Comparison of ENCODE assay signal across 9 mouse cellular contexts in genomic region chr3:154317651-154318248, GRCm38 (mm10). TPM values are rescaled to one million over a fixed set of nuclear protein-coding genes. Genes with fewer than 3 reads are reported as not detected.
DNase-seq lines count a peak whose midpoint lies in the region; ATAC-seq and TF ChIP-seq lines count a peak whose summit lies in the region.
"Had no signal": no experiment of that assay in that cellular context is flagged by ENCODE, and none has a peak within 500 bp of the region (broad histone marks: within the 10 kb centered on the region; RNA-seq: fewer than 3 reads in every experiment).

No protein-coding gene starts in this region.

- TF ChIP-seq CTCF in liver, adult 2 months (IDR thresholded peaks at IDR 0.05; ENCODE audit: low read depth, low read length) = peak; percentile 40; the same call in 1 of the 2 replicates
- peak; percentile 12 to 40 (median 17); a peak in 4 of 6 replicates for TF ChIP-seq CTCF in MEL (IDR thresholded peaks at IDR 0.05 in 2 of 3, conservative IDR thresholded peaks at IDR 0.05 in 1 of 3; ENCODE audit: control insufficient read depth in 1 of 3, insufficient read depth in 1 of 3, low read depth in 2 of 3, low read length in 3 of 3, poor library complexity in 1 of 3, severe bottlenecking in 1 of 3)

- no peak for TF ChIP-seq EP300 in MEL (IDR thresholded peaks at IDR 0.05; ENCODE audit: low read depth in 1 of 2, low read length in 2 of 2)

- H3K36me3 ChIP-seq in forebrain, embryonic 10.5 days (replicated peaks) = no peaks in the 10 kb centered on the region
- no peaks in the 10 kb centered on the region for H3K36me3 ChIP-seq in forebrain, embryonic 14.5 days (ENCODE audit: control insufficient read depth, insufficient read depth, low read length)
- no peaks in the 10 kb centered on the region for H3K36me3 ChIP-seq in liver, adult 2 months (ENCODE audit: control insufficient read depth, insufficient read depth, low read length)
- H3K36me3 ChIP-seq in MEL (ENCODE audit: control insufficient read depth in 1 of 2, insufficient read depth in 2 of 2, low read length in 2 of 2) = no peaks in the 10 kb centered on the region
- H3K36me3 ChIP-seq in limb, embryonic 10.5 days = no peaks in the 10 kb centered on the region
- H3K36me3 ChIP-seq: intestine, embryonic 15.5 days had no signal

- DNase-seq in forebrain, embryonic 10.5 days (ENCODE audit: extremely low spot score, low spot score) = peak; percentile 46
- DNase-seq in forebrain, embryonic 14.5 days (ENCODE audit: low spot score) = no peak
- DNase-seq in liver, adult 2 months (ENCODE audit: extremely low read depth, low read depth, low spot score) = no peak
- no peak for DNase-seq in liver
- no peak for DNase-seq in MEL (ENCODE audit: low read depth, low spot score)
- DNase-seq in limb, embryonic 10.5 days (ENCODE audit: low spot score) = peak; percentile 63
- DNase-seq in spleen, postnatal 14 days (ENCODE audit: low spot score in 2 of 2) = no peak
- DNase-seq in gastrocnemius, adult 18-20 months (ENCODE audit: low spot score) = no peak

- no peak; the same call in 1 of the 2 replicates for TF ChIP-seq RAD21 in MEL (IDR thresholded peaks at IDR 0.05; ENCODE audit: low read depth, low read length)

- H3K4me3 ChIP-seq in forebrain, embryonic 10.5 days = no peak overlapping the region
- no peak overlapping the region for H3K4me3 ChIP-seq in forebrain, embryonic 14.5 days (ENCODE audit: low read depth, low read length)
- no peak overlapping the region for H3K4me3 ChIP-seq in liver, adult 2 months (ENCODE audit: insufficient read depth, low read depth, low read length)
- H3K4me3 ChIP-seq in MEL (ENCODE audit: control insufficient read depth in 1 of 2, insufficient read depth in 1 of 2, low read depth in 2 of 2, low read length in 2 of 2) = no peak overlapping the region
- no peak overlapping the region for H3K4me3 ChIP-seq in limb, embryonic 10.5 days
- H3K4me3 ChIP-seq: intestine, embryonic 15.5 days had no signal

- H3K9me3 ChIP-seq in forebrain, embryonic 10.5 days = no peaks in the 10 kb centered on the region
- H3K9me3 ChIP-seq in forebrain, embryonic 14.5 days (replicated peaks; ENCODE audit: control insufficient read depth, low read length) = no peaks in the 10 kb centered on the region
- no peaks in the 10 kb centered on the region for H3K9me3 ChIP-seq in MEL (replicated peaks; ENCODE audit: insufficient read depth, low read length)
- no peaks in the 10 kb centered on the region for H3K9me3 ChIP-seq in limb, embryonic 10.5 days (replicated peaks)
- H3K9me3 ChIP-seq: intestine, embryonic 15.5 days had no signal

- H3K9ac ChIP-seq in forebrain, embryonic 14.5 days (ENCODE audit: low read length) = no peak overlapping the region
- no peak overlapping the region for H3K9ac ChIP-seq in liver, adult 2 months (ENCODE audit: low read depth, low read length)
- H3K9ac ChIP-seq in MEL (ENCODE audit: control insufficient read depth, low read depth, low read length, poor library complexity, severe bottlenecking) = no peak overlapping the region
- H3K9ac ChIP-seq: intestine, embryonic 15.5 days had no signal

- no peaks in the 10 kb centered on the region for H3K4me1 ChIP-seq in forebrain, embryonic 10.5 days
- H3K4me1 ChIP-seq in forebrain, embryonic 14.5 days (ENCODE audit: control insufficient read depth, insufficient read depth, low read length) = no peaks in the 10 kb centered on the region
- H3K4me1 ChIP-seq in liver, adult 2 months (ENCODE audit: control insufficient read depth, insufficient read depth, low read length) = no peaks in the 10 kb centered on the region
- H3K4me1 ChIP-seq in MEL (ENCODE audit: control insufficient read depth in 1 of 2, insufficient read depth in 2 of 2, low read length in 2 of 2) = no peaks in the 10 kb centered on the region
- H3K4me1 ChIP-seq in limb, embryonic 10.5 days = no peaks in the 10 kb centered on the region
- H3K4me1 ChIP-seq: intestine, embryonic 15.5 days had no signal

- no peak overlapping the region for H3K27ac ChIP-seq in forebrain, embryonic 10.5 days
- H3K27ac ChIP-seq in forebrain, embryonic 14.5 days (ENCODE audit: low read depth, low read length) = no peak overlapping the region
- H3K27ac ChIP-seq in liver, adult 2 months (replicated peaks; ENCODE audit: insufficient read depth, low read depth, low read length) = no peak overlapping the region
- H3K27ac ChIP-seq in MEL (ENCODE audit: control insufficient read depth, low read depth, low read length) = no peak overlapping the region
- H3K27ac ChIP-seq in limb, embryonic 10.5 days = no peak overlapping the region
- H3K27ac ChIP-seq: intestine, embryonic 15.5 days had no signal

- WGBS in forebrain, embryonic 10.5 days = 11% methylated on average over 5 of the region's 5 CpGs
- WGBS in forebrain, embryonic 14.5 days = 12% methylated on average over 5 of the region's 5 CpGs
- 17% methylated on average over 5 of the region's 5 CpGs for WGBS in liver, adult 2 months
- WGBS in limb, embryonic 10.5 days = 18% methylated on average over 5 of the region's 5 CpGs

- ATAC-seq in forebrain, embryonic 14.5 days = no peak
- ATAC-seq: intestine, embryonic 15.5 days had no signal

- no peak overlapping the region for H3K4me2 ChIP-seq in forebrain, embryonic 14.5 days (ENCODE audit: low read length)
- H3K4me2 ChIP-seq: intestine, embryonic 15.5 days had no signal

- TF ChIP-seq POLR2A in liver, adult 2 months (IDR thresholded peaks at IDR 0.05; ENCODE audit: extremely low read depth, insufficient read depth, low read length) = no peak
- no peak for TF ChIP-seq POLR2A in MEL (IDR thresholded peaks at IDR 0.05; ENCODE audit: control insufficient read depth in 1 of 2, insufficient read depth in 1 of 2, low read depth in 1 of 2, low read length in 2 of 2, poor library complexity in 1 of 2)

- no peaks in the 10 kb centered on the region for H3K79me2 ChIP-seq in liver, adult 2 months (ENCODE audit: control insufficient read depth, insufficient read depth, low read length)
- no peaks in the 10 kb centered on the region for H3K79me2 ChIP-seq in MEL (ENCODE audit: control insufficient read depth, insufficient read depth, low read length, poor library complexity)

- H3K27me3 ChIP-seq in forebrain, embryonic 10.5 days (ENCODE audit: poor library complexity, severe bottlenecking) = peaks cover 33% of the 10 kb centered on the region
- no peaks in the 10 kb centered on the region; the same call in 1 of the 2 replicates for H3K27me3 ChIP-seq in forebrain, embryonic 14.5 days (replicated peaks; ENCODE audit: control insufficient read depth, insufficient read depth, low read length)
- 0 out of 2 replicates have a peak, but pooled peaks cover 3% of the 10 kb centered on the region for H3K27me3 ChIP-seq in liver, adult 2 months (ENCODE audit: control insufficient read depth, insufficient read depth, low read length)
- no peaks in the 10 kb centered on the region for H3K27me3 ChIP-seq in MEL (ENCODE audit: control insufficient read depth in 1 of 2, insufficient read depth in 2 of 2, low read length in 2 of 2)
- peaks cover 20% of the 10 kb centered on the region for H3K27me3 ChIP-seq in limb, embryonic 10.5 days (ENCODE audit: low read depth, poor library complexity, severe bottlenecking)

TF ChIP-seq in MEL, 35 proteins besides CTCF, POLR2A, EP300 and RAD21:
- TF ChIP-seq TAL1 (IDR thresholded peaks at IDR 0.05; ENCODE audit: low read length) (no peak), CHD2 (IDR thresholded peaks at IDR 0.05; ENCODE audit: low read length) (no peak), ELF1 (IDR thresholded peaks at IDR 0.05; ENCODE audit: low read depth, low read length) (no peak), ETS1 (IDR thresholded peaks at IDR 0.05; ENCODE audit: low read depth, low read length) (no peak), BHLHE40 (IDR thresholded peaks at IDR 0.05; ENCODE audit: borderline replicate concordance, low read depth, low read length) (no peak), ZC3H11A (IDR thresholded peaks at IDR 0.05; ENCODE audit: low read depth, low read length) (no peak), MAX (IDR thresholded peaks at IDR 0.05; ENCODE audit: low read length) (no peak), NRF1 (IDR thresholded peaks at IDR 0.05; ENCODE audit: insufficient read depth, low read depth, low read length, poor library complexity, severe bottlenecking) (no peak)

RNA-seq across cellular contexts. Expression of gene Lhx8, which starts 12.7 kb away (rescaled TPM):
- polyA plus RNA-seq in forebrain, embryonic 10.5 days (2016; fragmentation: Nextera tagmentation; extraction: Ambion mirVana) = 2.5 and 4.8 TPM in 2 replicates
- 22.6 and 25.1 TPM in 2 replicates for polyA plus RNA-seq in forebrain, embryonic 14.5 days (2014; fragmentation: Nextera tagmentation; extraction: Ambion mirVana)
- not detected in 2 replicates for total RNA-seq in liver, adult 2 months (2014; rRNA removed)
- polyA plus RNA-seq in liver, adult 2 months (2012; rRNA removed) = not detected in 2 replicates
- not detected in 2 replicates for total RNA-seq in MEL (2012; rRNA removed)
- not detected for polyA plus RNA-seq in MEL (2012; ENCODE audit: insufficient read depth in 1 of 2, insufficient read length in 2 of 2, low read depth in 1 of 2, low replicate concordance in 2 of 2, missing spikeins in 1 of 2)
- 2.6 TPM in 1 of 2 replicates, not detected in the other for polyA plus RNA-seq in limb, embryonic 10.5 days (2016; fragmentation: Nextera tagmentation; extraction: Ambion mirVana)
- total RNA-seq in gastrocnemius, adult 18-20 months (2021) = not detected

Comparison
In these comparisons a context has a peak if more than half of its experiments do, and no peak if none do; other contexts are left out.
1. DNase-seq: peak in forebrain, embryonic 10.5 days (single experiment) and limb, embryonic 10.5 days (single experiment); none in forebrain, embryonic 14.5 days (single experiment), liver, adult 2 months (single experiment), liver (single experiment), MEL (single experiment), spleen, postnatal 14 days (0 of 2) and gastrocnemius, adult 18-20 months (single experiment).